Mouse (Mus musculus) midbrain, embryonic 11.5 days (tissue): ENCODE measurements around the gene Alg12. TPM values are rescaled to one million over a fixed set of nuclear protein-coding genes. Genes with fewer than 3 reads are reported as not detected.
A peak's percentile ranks its signal among the peaks of the same experiment; 100 is the strongest.

ENCODE experiments used
- ATAC-seq: fragments of 200-750 bp; cut with Nextera tagmentation; 2 replicates; pipeline ENCODE4 v1.8.0; 2017; ENCODE audit warnings: moderate TSS enrichment, moderate library complexity; ENCODE audit not compliant: low FRiP score
- DNase-seq: peaks from one replicate; pipeline ENCODE4 v3.0.0; 2015; ENCODE audit warnings: low spot score; ENCODE audit errors: missing footprints
- H3K27ac ChIP-seq: fragments of 300-500 bp; sonication (generic); 2 replicates; pipeline ENCODE4 v1.5.1; 2014; ENCODE audit warnings: low read depth, low read length
- H3K27me3 ChIP-seq: fragments of 300-500 bp; sonication (generic); 2 replicates; pipeline ENCODE4 v1.6.1; 2014; ENCODE audit warnings: mild to moderate bottlenecking, low read length, moderate library complexity, mixed read lengths; ENCODE audit not compliant: control insufficient read depth, insufficient read depth
- H3K36me3 ChIP-seq: fragments of 300-500 bp; sonication (generic); 2 replicates; pipeline ENCODE4 v1.6.1; 2014; ENCODE audit warnings: mild to moderate bottlenecking, low read length, moderate library complexity, mixed read lengths; ENCODE audit not compliant: control insufficient read depth, insufficient read depth
- H3K4me1 ChIP-seq: fragments of 300-500 bp; sonication (generic); 2 replicates; pipeline ENCODE4 v1.6.1; 2014; ENCODE audit warnings: low read length; ENCODE audit not compliant: control insufficient read depth, insufficient read depth
- H3K4me2 ChIP-seq: fragments of 300-500 bp; sonication (generic); 2 replicates; pipeline ENCODE4 v1.6.1; 2014; ENCODE audit warnings: mild to moderate bottlenecking, moderate library complexity
- H3K4me3 ChIP-seq: fragments of 300-500 bp; sonication (generic); 2 replicates; pipeline ENCODE4 v1.5.1; 2014; ENCODE audit warnings: low read depth, low read length
- H3K9ac ChIP-seq: fragments of 300-500 bp; sonication (generic); 2 replicates; pipeline ENCODE4 v1.6.1; 2014; ENCODE audit warnings: low read length
- H3K9me3 ChIP-seq: fragments of 300-500 bp; sonication (generic); 2 replicates; pipeline ENCODE4 v1.6.1; 2016; ENCODE audit warnings: low read length; ENCODE audit not compliant: control insufficient read depth
- whole genome bisulfite sequencing: fragments of 180-500 bp; shearing (Covaris S2); extraction: QIAGEN DNeasy Blood & Tissue Kit; methylation state at CpG from one replicate; pipeline ENCODE4 v1.1.7; 2014; 5-methylcytosine and 5-hydroxymethylcytosine counted together
- polyA plus RNA-seq: library from polyadenylated mRNA; unstranded; fragments of >200 nt; fragmentation: Nextera tagmentation; extraction: Ambion mirVana; gene quantifications from 2 replicates; pipeline ENCODE4 v1.2.1, GENCODE M21; 2014

Alg12 gene
- polyA plus RNA-seq, 1 experiment from 2014 or later: 10.8 TPM

DNA sequence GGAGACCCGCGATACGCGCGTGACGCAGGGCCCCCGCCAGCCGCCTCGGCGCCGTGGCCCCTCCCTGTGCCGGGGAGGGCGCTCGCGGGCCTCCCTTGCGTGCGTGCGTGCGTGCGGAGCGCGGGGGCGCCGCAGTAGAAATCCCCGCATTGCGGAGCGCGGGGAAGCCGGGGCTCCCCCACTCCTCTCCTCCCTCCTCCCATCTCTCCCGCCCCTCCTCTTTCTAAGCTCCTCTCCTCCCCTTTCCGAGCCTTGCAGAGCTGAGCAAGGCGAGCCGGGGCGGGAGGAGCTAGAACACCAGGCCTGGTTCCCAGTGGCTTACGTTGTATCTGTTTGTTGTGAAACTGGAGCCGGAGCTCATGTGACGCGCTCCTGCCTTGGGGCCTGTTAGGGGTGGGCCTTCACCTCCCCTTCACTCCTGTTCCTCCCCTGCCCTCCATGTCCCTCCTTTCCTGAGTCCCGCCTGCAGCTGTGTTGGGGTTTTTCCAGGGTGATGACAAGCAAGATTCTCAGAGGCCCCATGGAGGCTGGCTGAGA, 44.6 kb upstream of the Alg12 start:
- Histone ChIP-seq H3K27me3 (no peaks in the 10 kb centered on the region), H3K4me3 (peak overlapping the region; percentile 87), H3K4me1 (peaks cover 26% of the 10 kb centered on the region), H3K9ac (peak overlapping the region; percentile 83), H3K27ac (peak overlapping the region; percentile 44; the same call in 1 of the 2 replicates), H3K4me2 (peak overlapping the region; percentile 97), H3K9me3 (no peaks in the 10 kb centered on the region), H3K36me3 (peaks cover 12% of the 10 kb centered on the region)
- ATAC-seq: peak; percentile 64
- WGBS: under 1% methylated on average over 33 of the region's 39 CpGs
- no peak for DNase-seq

DNA sequence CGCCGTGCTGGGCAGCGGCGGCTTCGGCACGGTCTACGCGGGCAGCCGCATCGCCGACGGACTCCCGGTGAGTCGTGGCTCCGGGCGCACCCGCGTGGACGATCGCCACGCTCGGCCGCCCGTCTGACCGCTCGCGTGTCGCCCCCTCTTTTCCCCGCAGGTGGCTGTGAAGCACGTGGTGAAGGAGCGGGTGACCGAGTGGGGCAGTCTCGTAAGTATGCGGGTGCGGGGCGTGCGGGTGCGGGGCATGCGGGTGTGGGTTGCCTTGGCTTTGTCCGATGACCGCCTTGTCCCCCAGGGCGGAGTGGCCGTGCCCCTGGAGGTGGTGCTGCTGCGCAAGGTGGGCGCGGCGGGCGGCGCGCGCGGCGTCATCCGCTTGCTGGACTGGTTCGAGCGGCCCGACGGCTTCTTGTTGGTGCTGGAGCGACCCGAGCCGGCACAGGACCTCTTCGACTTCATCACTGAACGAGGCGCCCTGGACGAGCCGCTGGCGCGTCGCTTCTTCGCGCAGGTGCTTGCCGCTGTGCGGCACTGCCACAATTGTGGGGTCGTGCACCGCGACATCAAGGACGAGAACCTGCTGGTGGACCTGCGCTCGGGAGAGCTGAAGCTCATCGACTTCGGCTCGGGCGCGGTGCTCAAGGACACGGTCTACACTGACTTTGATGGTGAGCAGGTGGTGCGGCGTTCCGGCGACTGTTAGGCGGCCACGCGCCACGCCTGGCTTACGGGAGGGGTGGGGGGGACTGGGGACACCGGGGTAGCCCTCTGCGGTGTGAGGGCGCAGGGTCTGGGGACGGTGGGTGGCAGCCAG, 44.0 kb upstream of the Alg12 start:
- Histone ChIP-seq H3K4me2 (peak overlapping the region; percentile 97), H3K36me3 (peaks cover 12% of the 10 kb centered on the region), H3K4me3 (peak overlapping the region; percentile 87), H3K27ac (peak overlapping the region; percentile 96), H3K9ac (peak overlapping the region; percentile 83), H3K9me3 (no peaks in the 10 kb centered on the region), H3K27me3 (no peaks in the 10 kb centered on the region), H3K4me1 (peaks cover 26% of the 10 kb centered on the region)
- DNase-seq: peak; percentile 93
- peak; percentile 28 for ATAC-seq
- WGBS: under 1% methylated on average over 97 of the region's 98 CpGs

DNA sequence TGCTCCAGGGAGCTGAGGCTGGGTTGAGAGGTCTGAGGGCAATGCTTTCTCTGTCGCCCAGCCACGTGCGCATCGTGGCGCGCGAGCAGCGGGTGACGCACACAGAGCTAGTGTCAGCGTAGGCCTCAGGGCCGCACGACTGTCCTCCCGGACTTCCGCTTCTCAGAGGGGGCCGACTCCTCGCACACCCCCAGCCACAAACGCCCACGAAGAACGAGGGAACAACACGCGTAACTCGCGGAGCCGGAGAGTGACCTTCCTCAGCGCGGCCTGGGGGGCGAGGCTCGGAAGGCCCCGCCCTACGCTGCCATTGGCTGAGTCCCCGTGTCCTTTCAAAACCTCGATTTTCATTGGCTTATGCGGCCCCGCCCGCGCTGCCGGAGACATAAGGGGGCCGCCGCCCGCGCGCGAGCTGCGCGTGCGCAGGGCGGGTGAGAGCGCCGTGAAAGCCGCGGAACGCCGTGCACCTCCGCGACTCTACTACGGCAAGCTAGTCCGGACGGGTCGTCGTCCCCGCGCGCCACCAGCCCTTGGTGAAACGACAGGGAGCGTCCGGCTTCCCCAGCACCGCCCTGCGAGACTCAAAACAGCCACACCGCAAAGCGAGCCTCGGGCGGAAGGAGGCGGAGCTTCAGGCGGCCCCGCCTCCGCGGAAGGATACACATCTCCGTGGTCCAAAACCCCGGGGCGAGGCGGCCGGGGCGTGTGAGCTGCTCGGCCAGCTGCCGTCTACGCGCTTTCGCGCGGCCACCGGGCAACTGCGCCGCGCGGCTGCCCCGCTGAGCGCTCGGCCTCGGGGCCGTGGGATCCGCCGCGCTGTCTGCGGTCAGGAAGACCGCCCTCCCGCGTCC, 42.9 kb upstream of the Alg12 start, which contains the start of gene Pim3:
Gene Pim3, plus strand, starts transcription at position 415 of the 851 bp plus-strand sequence.
- peak within 1 kb of the TSS; percentile 83 for H3K9ac ChIP-seq
- peak; percentile 89 for ATAC-seq
- WGBS: under 1% methylated on average over 103 of the region's 107 CpGs
- H3K4me2 ChIP-seq: peak within 1 kb of the TSS; percentile 97
- peaks cover 26% of the 10 kb centered on the region for H3K4me1 ChIP-seq
- peak within 1 kb of the TSS; percentile 87 for H3K4me3 ChIP-seq
- H3K27ac ChIP-seq: peak within 1 kb of the TSS; percentile 96
- H3K36me3 ChIP-seq: peaks cover 12% of the 10 kb centered on the region
- peak; percentile 99 for DNase-seq
- H3K9me3 ChIP-seq: no peaks in the 10 kb centered on the region
- no peaks in the 10 kb centered on the region for H3K27me3 ChIP-seq

DNA sequence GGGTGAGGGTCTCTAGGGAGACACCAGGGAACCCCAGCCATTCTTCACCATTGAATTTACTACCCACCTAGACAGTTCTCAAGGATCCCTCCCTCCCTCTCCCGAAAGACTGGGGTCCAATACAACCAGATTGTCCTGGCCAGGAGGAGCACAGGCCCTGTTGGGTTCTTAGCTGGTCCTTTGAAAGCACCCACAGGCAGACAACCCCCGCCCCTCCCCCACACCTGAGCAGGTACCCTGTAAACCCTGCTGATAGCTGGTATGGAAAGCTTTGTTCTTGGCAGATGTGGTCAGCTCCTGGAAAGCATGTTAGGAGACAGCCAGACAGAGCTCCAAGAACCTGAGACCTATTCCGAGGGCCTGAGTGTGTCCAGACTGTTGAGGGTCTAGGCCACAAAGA, 41.7 kb upstream of the Alg12 start:
- no peak overlapping the region for H3K4me2 ChIP-seq
- 94% methylated on average over 3 of the region's 3 CpGs for WGBS
- DNase-seq: no peak

DNA sequence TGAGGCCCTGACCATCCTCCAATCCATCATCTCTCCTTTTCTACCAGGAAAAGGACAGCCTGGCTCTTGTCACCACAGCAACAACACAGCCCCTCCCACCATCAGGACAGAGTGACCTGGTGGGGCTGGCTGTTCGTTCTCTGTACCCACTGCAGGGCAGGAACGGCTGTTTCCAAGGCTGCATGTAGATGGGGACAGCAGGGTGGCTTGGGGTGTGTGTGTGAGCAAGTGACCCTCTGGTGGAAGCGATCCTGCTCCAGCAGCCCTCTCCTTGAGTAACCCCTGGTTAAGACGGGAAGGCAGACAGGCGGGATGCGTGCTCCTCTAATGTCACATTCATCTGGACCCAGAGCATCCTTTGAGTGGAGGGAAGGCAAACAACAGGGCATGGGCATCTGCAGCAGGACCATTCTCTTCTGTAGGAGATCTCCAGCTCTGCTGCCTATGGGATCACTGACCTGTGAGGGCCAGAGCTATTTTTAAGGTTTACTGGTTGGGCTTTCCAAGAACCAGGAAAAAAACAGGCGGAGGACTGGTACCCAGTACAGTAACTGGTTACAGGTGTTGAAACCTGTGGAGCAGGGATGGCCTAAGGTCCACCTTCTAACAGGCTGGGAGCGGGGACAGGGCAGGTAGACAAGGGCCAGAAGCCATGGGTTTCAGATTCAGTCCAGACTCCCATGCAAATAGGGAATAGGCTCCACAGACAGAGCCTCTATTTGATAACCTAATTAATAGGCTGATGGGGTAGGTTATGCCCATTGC, 40.3 kb upstream of the Alg12 start:
- ATAC-seq (no peak), DNase-seq (no peak)
- no peak overlapping the region for H3K27ac ChIP-seq
- no peaks in the 10 kb centered on the region for H3K27me3 ChIP-seq
- H3K36me3 ChIP-seq: peaks cover 2% of the 10 kb centered on the region
- no peak overlapping the region for H3K4me2 ChIP-seq
- no peak overlapping the region for H3K4me3 ChIP-seq
- no peak overlapping the region for H3K9ac ChIP-seq
- H3K9me3 ChIP-seq: no peaks in the 10 kb centered on the region
- 73% methylated on average over 8 of the region's 8 CpGs for WGBS
- peaks cover 19% of the 10 kb centered on the region for H3K4me1 ChIP-seq

More for the DNA sequence above, 41.7 kb upstream of the Alg12 start:
- H3K27ac ChIP-seq: no peak overlapping the region
- H3K36me3 ChIP-seq: peaks cover 12% of the 10 kb centered on the region
- H3K4me3 ChIP-seq: no peak overlapping the region
- no peak for ATAC-seq
- H3K9ac ChIP-seq: no peak overlapping the region
- no peaks in the 10 kb centered on the region for H3K27me3 ChIP-seq
- no peaks in the 10 kb centered on the region for H3K9me3 ChIP-seq
- peaks cover 26% of the 10 kb centered on the region for H3K4me1 ChIP-seq

DNA sequence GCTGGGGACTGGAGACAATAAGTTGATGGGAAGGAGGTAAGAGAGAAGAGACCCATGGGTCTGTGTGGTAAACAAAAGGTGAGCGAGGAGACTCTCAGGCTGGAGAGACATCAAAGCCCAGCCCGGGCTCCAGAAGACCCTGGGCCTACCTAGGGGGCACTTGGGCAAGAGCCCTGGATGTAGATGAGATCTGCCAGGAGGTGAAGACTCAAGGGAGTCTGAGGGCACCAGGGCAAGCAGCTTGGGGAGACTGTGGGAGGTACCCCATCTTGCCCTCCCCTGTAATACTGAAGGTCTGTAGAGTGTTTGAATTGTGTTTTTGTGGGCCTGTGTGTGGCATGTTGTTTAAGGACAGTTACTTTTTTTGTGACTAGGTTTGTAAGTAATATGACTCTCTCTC, 39.6 kb upstream of the Alg12 start:
- Histone ChIP-seq H3K27me3 (no peaks in the 10 kb centered on the region), H3K36me3 (no peaks in the 10 kb centered on the region), H3K27ac (no peak overlapping the region), H3K4me1 (peaks cover 14% of the 10 kb centered on the region), H3K4me2 (no peak overlapping the region), H3K9me3 (no peaks in the 10 kb centered on the region), H3K9ac (no peak overlapping the region), H3K4me3 (no peak overlapping the region)
- no peak for ATAC-seq
- no peak for DNase-seq
- 78% methylated on average over 2 of the region's 2 CpGs for WGBS

DNA sequence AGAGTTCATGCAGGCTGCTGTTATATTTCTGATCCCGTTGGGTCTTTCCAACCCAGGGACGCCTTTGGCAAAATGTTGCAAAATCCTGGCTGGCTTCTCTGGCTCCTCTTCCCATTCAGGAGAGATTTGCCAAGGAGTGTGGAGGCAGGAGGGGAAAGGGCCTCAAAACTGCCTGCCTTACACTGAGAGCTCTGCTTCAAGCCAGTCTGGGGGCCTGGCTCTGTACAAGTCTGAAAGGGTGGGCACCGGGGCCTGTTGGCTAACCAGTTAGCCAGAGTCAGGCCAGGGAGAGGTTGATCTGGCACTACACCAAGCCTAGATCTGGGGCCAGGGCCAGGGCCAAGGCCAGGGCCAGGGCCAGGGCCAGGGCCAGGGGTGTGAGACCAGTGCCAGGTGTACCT, 39.0 kb upstream of the Alg12 start:
- no peak overlapping the region for H3K27ac ChIP-seq
- no peaks in the 10 kb centered on the region for H3K27me3 ChIP-seq
- WGBS: 94% methylated on average over 3 of the region's 3 CpGs
- ATAC-seq: no peak
- DNase-seq: no peak
- H3K4me3 ChIP-seq: no peak overlapping the region
- no peaks in the 10 kb centered on the region for H3K36me3 ChIP-seq
- peaks cover 13% of the 10 kb centered on the region for H3K4me1 ChIP-seq
- no peak overlapping the region for H3K9ac ChIP-seq
- no peak overlapping the region for H3K4me2 ChIP-seq
- no peaks in the 10 kb centered on the region for H3K9me3 ChIP-seq

DNA sequence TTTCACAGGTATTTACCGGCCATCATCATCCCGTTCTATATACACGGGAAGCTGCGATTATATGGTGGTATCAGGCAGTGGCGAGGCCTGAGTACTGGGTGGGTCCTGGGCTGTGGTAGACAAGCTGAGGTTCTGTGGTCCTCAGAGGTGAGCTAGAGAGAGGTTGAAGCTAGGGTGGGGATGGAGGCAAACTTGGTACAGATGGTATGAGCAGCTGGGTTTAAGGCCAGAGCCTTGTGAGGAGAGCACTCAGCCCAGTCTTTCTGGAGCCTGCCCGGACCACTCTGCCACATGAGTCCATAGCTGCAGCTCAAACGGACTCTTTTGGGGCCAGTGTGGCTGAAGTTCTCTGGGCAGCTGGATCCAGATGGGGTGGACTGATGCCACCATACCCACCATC, 38.2 kb upstream of the Alg12 start:
- Histone ChIP-seq H3K4me2 (no peak overlapping the region), H3K27ac (no peak overlapping the region), H3K4me1 (peaks cover 7% of the 10 kb centered on the region; the same call in 1 of the 2 replicates), H3K4me3 (no peak overlapping the region), H3K36me3 (no peaks in the 10 kb centered on the region), H3K27me3 (no peaks in the 10 kb centered on the region), H3K9ac (no peak overlapping the region), H3K9me3 (no peaks in the 10 kb centered on the region)
- ATAC-seq (no peak), DNase-seq (no peak)
- 91% methylated on average over 7 of the region's 7 CpGs for WGBS
